Mouse (Mus musculus) bone marrow macrophage, adult 2 months (primary cell): ENCODE data around the gene Gm4450.
"Not testable (repeated sequence)": the region's sequence is repeated elsewhere in the genome, so short reads cannot be mapped to it uniquely, and the experiment has no call there.

Experiments
- CTCF ChIP-seq: IDR thresholded peaks from 2 replicates; pipeline ENCODE4 v1.5.1; 2012; ENCODE audit warnings: low read depth, mild to moderate bottlenecking, low read length, moderate library complexity
- POLR2A ChIP-seq: IDR thresholded peaks from 2 replicates; pipeline ENCODE4 v1.6.1; 2012; ENCODE audit warnings: mild to moderate bottlenecking, low read depth, low read length, borderline replicate concordance

DNA sequence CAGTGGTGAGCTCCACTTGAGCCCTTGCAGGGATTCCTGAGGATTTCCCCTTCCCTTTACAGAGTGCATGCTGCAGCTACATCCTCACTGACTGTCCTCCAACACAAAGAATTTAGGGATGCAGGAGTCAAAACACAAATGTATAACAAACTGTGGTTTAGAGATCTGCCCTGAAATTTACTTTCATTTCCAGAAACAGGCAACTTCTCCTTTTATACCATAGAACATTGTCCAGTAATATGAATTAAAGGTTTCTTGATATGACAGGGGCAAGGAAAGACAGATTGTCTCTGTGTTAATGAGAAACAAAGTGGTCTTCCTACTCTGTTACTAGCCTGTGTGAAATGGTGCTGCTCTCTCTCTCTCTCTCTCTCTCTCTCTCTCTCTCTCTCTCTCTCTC is 40.5 kb upstream of the Gm4450 start:
- not testable (repeated sequence) for TF ChIP-seq CTCF, POLR2A
